Mouse (Mus musculus): ENCODE data around the gene Myo18b. TPM values are rescaled to one million over a fixed set of nuclear protein-coding genes. Genes with fewer than 3 reads are reported as not detected.

Gene Myo18b
- polyA plus RNA-seq, 1 experiment from 2014 or later, result 0.10 TPM

- Histone ChIP-seq H3K36me3 (replicated peaks) (no peaks in the 10 kb centered on the region), H3K4me1 (peaks cover 4% of the 10 kb centered on the region), H3K9me3 (no peaks in the 10 kb centered on the region), H3K27me3 (ENCODE audit: poor library complexity, severe bottlenecking) (no peaks in the 10 kb centered on the region), H3K27ac (no peak overlapping the region), H3K4me3 (no peak overlapping the region)
- 50% methylated on average over 2 of the region's 2 CpGs for WGBS
- no peak for DNase-seq (ENCODE audit: extremely low spot score, low spot score)
Observed at GRCm38 (mm10) chr5:112671961-112672360, 224.2 kb downstream of the Myo18b start.

GRCm38 (mm10) chr5:112667153-112667552 is 229.0 kb downstream of the Myo18b start:
- Histone ChIP-seq H3K4me3 (no peak overlapping the region), H3K27me3 (ENCODE audit: poor library complexity, severe bottlenecking) (no peaks in the 10 kb centered on the region), H3K9me3 (peaks cover 7% of the 10 kb centered on the region), H3K4me1 (peaks cover 26% of the 10 kb centered on the region), H3K36me3 (replicated peaks) (no peaks in the 10 kb centered on the region), H3K27ac (0 out of 2 replicates have a peak overlapping the region, but pooled peaks have one; percentile 20)
- no peak for DNase-seq (ENCODE audit: extremely low spot score, low spot score)
- WGBS, result 85% methylated on average over 8 of the region's 8 CpGs

GRCm38 (mm10) chr5:112665661-112666060 is 230.5 kb downstream of the Myo18b start:
- WGBS, result 60% methylated on average over 7 of the region's 7 CpGs
- H3K27ac ChIP-seq, result 0 out of 2 replicates have a peak overlapping the region, but pooled peaks have one; percentile 37
- peaks cover 37% of the 10 kb centered on the region for H3K4me1 ChIP-seq
- peaks cover 15% of the 10 kb centered on the region for H3K9me3 ChIP-seq
- DNase-seq (ENCODE audit: extremely low spot score, low spot score), result no peak
- H3K27me3 ChIP-seq (ENCODE audit: poor library complexity, severe bottlenecking), result no peaks in the 10 kb centered on the region
- H3K4me3 ChIP-seq, result no peak overlapping the region
- H3K36me3 ChIP-seq (replicated peaks), result no peaks in the 10 kb centered on the region

DNA sequence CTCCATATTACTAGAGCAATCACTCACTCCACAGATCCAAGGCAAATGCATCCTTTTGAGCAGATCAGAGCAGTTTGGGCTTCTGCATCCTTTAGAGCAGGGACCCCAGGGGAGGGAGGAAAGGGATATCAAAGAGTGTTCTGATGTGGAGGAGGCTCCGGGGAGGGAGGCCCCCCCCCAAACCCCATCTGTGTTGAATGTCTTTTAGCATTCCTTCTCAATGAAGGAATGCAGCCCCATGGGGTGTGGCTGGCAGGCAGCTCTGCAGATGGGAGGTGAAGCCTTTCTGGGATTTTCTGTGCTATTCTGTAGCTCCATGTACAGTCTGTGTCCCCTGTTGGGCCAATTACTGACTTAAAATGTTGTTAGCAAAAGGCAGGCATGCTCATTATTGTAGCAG is 232.5 kb downstream of the Myo18b start:
- no peak for DNase-seq (ENCODE audit: extremely low spot score, low spot score)
- Histone ChIP-seq H3K27me3 (ENCODE audit: poor library complexity, severe bottlenecking) (no peaks in the 10 kb centered on the region), H3K9me3 (peaks cover 15% of the 10 kb centered on the region), H3K4me1 (peaks cover 54% of the 10 kb centered on the region), H3K36me3 (replicated peaks) (no peaks in the 10 kb centered on the region), H3K27ac (peak overlapping the region; percentile 69), H3K4me3 (no peak overlapping the region)
- WGBS, result 4% methylated on average over 1 of the region's 1 CpGs

DNA sequence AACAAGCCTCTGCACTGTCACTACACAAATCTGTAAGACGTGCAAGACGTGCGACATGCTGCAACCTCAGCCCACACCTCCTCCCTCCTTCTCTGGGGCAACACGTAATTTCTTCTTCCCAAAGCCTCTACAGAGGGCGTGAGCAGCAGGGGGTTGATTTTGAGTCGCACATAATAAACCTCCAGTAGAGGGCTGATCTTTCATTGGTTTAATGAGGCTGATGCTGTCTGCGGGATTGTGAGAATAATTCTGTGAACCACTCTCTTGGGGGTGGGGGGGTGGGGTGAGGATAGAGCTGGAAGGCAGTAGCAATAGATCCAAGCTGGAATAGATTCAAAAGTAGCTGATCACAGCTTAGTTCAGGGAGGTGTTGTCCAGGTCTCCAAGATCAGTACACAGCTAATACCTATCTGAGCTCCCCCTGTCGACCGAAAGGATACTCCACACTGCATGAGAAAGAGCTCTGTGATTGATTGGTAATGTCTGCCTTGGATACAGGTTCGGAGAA is 235.2 kb downstream of the Myo18b start:
- peaks cover 71% of the 10 kb centered on the region for H3K4me1 ChIP-seq
- peak overlapping the region; percentile 24; the same call in 1 of the 2 replicates for H3K4me3 ChIP-seq
- peaks cover 15% of the 10 kb centered on the region for H3K9me3 ChIP-seq
- DNase-seq (ENCODE audit: extremely low spot score, low spot score), result peak; percentile 65
- peak overlapping the region; percentile 77 for H3K27ac ChIP-seq
- WGBS, result 34% methylated on average over 10 of the region's 10 CpGs
- H3K27me3 ChIP-seq (ENCODE audit: poor library complexity, severe bottlenecking), result peaks cover 16% of the 10 kb centered on the region
- no peaks in the 10 kb centered on the region for H3K36me3 ChIP-seq (replicated peaks)

DNA sequence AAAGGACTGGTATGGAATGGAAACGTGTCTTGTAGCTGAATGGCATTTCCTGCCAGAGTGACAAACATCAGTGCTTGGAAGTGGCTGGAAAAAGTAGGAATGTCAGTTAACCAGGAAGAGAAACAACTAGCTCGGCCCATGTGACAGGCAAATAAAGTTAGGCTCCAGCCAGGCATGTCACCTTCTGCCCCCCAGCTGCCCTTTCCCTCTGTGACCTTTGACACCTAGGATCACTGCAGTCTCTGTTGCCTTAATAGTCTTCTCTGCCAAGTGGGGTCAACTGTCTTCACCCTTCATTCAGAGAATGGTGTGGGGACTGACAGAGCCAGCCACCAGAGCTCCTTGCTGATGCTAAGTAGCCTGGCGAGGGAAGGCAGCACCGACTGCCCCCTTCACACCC is 236.9 kb downstream of the Myo18b start:
- 48% methylated on average over 4 of the region's 4 CpGs for WGBS
- peaks cover 15% of the 10 kb centered on the region for H3K9me3 ChIP-seq
- peaks cover 79% of the 10 kb centered on the region for H3K4me1 ChIP-seq
- no peak overlapping the region for H3K4me3 ChIP-seq
- H3K27ac ChIP-seq, result peak overlapping the region; percentile 77
- H3K27me3 ChIP-seq (ENCODE audit: poor library complexity, severe bottlenecking), result peaks cover 33% of the 10 kb centered on the region
- DNase-seq (ENCODE audit: extremely low spot score, low spot score), result no peak
- no peaks in the 10 kb centered on the region for H3K36me3 ChIP-seq (replicated peaks)

- Histone ChIP-seq H3K9me3 (peaks cover 7% of the 10 kb centered on the region; the same call in 1 of the 2 replicates), H3K27me3 (ENCODE audit: poor library complexity, severe bottlenecking) (peaks cover 34% of the 10 kb centered on the region), H3K36me3 (replicated peaks) (no peaks in the 10 kb centered on the region), H3K4me3 (peak overlapping the region; percentile 46), H3K4me1 (peaks cover 88% of the 10 kb centered on the region), H3K27ac (peak overlapping the region; percentile 88)
- DNase-seq (ENCODE audit: extremely low spot score, low spot score), result no peak
- WGBS, result 1% methylated on average over 6 of the region's 6 CpGs
Observed at GRCm38 (mm10) chr5:112656811-112657210, 239.4 kb downstream of the Myo18b start.

DNA sequence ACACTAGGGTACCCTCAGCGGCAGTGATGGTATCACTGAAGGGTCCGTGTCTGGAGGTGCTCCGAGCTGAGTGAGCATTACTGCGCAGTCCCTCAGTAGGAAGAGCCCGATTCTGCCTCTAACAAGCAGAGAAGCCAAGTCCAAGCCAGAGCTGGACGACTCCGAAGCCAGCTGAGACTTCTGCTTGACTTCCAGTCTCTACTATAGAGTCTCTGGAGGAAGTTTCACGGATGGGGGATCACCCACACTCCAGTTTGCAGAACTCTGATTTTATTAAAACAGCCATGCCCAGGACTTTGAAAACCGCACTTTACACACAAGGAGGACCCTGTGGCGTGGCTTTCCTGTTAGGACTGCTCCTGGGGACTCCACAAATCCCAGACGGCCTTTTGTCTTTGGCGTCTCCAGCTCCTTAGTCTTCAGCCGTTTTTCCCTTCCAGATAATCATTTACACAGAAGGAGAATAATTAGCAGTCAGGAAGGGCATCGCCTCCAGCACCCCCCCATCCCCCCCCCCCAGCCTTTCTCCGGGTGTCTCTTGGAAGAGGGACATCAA is 240.1 kb downstream of the Myo18b start:
- no peaks in the 10 kb centered on the region for H3K9me3 ChIP-seq
- peaks cover 34% of the 10 kb centered on the region for H3K27me3 ChIP-seq (ENCODE audit: poor library complexity, severe bottlenecking)
- DNase-seq (ENCODE audit: extremely low spot score, low spot score), result peak; percentile 52
- H3K4me3 ChIP-seq, result peak overlapping the region; percentile 46
- H3K27ac ChIP-seq, result peak overlapping the region; percentile 88
- H3K4me1 ChIP-seq, result peaks cover 81% of the 10 kb centered on the region
- WGBS, result under 1% methylated on average over 15 of the region's 15 CpGs
- no peaks in the 10 kb centered on the region for H3K36me3 ChIP-seq (replicated peaks)

- no peaks in the 10 kb centered on the region for H3K9me3 ChIP-seq
- no peaks in the 10 kb centered on the region for H3K36me3 ChIP-seq (replicated peaks)
- H3K27ac ChIP-seq, result peak overlapping the region; percentile 88
- H3K4me3 ChIP-seq, result peak overlapping the region; percentile 46
- 4% methylated on average over 14 of the region's 14 CpGs for WGBS
- H3K27me3 ChIP-seq (ENCODE audit: poor library complexity, severe bottlenecking), result peaks cover 34% of the 10 kb centered on the region
- peak; percentile 39 for DNase-seq (ENCODE audit: extremely low spot score, low spot score)
- peaks cover 76% of the 10 kb centered on the region for H3K4me1 ChIP-seq
Observed at GRCm38 (mm10) chr5:112655529-112655928, 240.6 kb downstream of the Myo18b start.

GRCm38 (mm10) chr5:112652036-112652435 is 244.1 kb downstream of the Myo18b start:
- Histone ChIP-seq H3K27me3 (ENCODE audit: poor library complexity, severe bottlenecking) (peaks cover 27% of the 10 kb centered on the region), H3K9me3 (peaks cover 9% of the 10 kb centered on the region; the same call in 1 of the 2 replicates), H3K4me3 (no peak overlapping the region), H3K4me1 (peaks cover 48% of the 10 kb centered on the region), H3K27ac (peak overlapping the region; percentile 48; the same call in 1 of the 2 replicates), H3K36me3 (replicated peaks) (no peaks in the 10 kb centered on the region)
- 86% methylated on average over 4 of the region's 4 CpGs for WGBS
- DNase-seq (ENCODE audit: extremely low spot score, low spot score), result no peak

- H3K4me1 ChIP-seq, result peaks cover 34% of the 10 kb centered on the region
- peaks cover 18% of the 10 kb centered on the region; the same call in 1 of the 2 replicates for H3K9me3 ChIP-seq
- no peaks in the 10 kb centered on the region for H3K36me3 ChIP-seq (replicated peaks)
- no peak overlapping the region for H3K4me3 ChIP-seq
- WGBS, result 89% methylated on average over 6 of the region's 6 CpGs
- peaks cover under 1% of the 10 kb centered on the region; the same call in 1 of the 2 replicates for H3K27me3 ChIP-seq (ENCODE audit: poor library complexity, severe bottlenecking)
- no peak for DNase-seq (ENCODE audit: extremely low spot score, low spot score)
- H3K27ac ChIP-seq, result no peak overlapping the region
Observed at GRCm38 (mm10) chr5:112649164-112649702, 246.9 kb downstream of the Myo18b start.

DNA sequence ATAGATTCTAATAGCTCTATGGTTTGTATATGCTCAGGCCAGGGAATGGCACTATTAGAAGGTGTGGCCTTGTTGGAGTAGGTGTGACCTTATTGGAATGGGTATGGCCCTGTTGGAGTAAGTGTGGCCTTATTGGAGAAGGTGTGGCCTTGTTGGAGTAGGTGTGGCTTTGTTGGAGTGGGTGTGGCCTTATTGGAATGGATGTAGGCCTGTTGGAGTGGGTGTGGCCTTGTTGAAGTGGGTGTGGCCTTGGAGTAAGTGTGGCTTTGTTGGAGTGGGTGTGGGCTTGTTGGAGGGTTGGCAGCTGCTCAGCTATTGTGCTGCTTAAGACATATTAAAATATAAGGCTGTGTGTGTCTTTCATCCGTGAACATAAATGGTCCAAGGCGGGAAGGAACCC is 249.3 kb downstream of the Myo18b start:
- Histone ChIP-seq H3K36me3 (replicated peaks) (no peaks in the 10 kb centered on the region), H3K27me3 (ENCODE audit: poor library complexity, severe bottlenecking) (peaks cover 8% of the 10 kb centered on the region), H3K4me3 (no peak overlapping the region), H3K9me3 (peaks cover 18% of the 10 kb centered on the region; the same call in 1 of the 2 replicates), H3K27ac (no peak overlapping the region), H3K4me1 (peaks cover 25% of the 10 kb centered on the region)
- DNase-seq (ENCODE audit: extremely low spot score, low spot score), result no peak
- WGBS, result 91% methylated on average over 2 of the region's 2 CpGs

GRCm38 (mm10) chr5:112645535-112645934 is 250.6 kb downstream of the Myo18b start:
- peaks cover 22% of the 10 kb centered on the region for H3K27me3 ChIP-seq (ENCODE audit: poor library complexity, severe bottlenecking)

More at GRCm38 (mm10) chr5:112645535-112645934, 250.6 kb downstream of the Myo18b start:
- WGBS, result 94% methylated on average over 2 of the region's 2 CpGs
- Histone ChIP-seq H3K4me3 (no peak overlapping the region), H3K9me3 (peaks cover 21% of the 10 kb centered on the region), H3K4me1 (peaks cover 35% of the 10 kb centered on the region), H3K36me3 (replicated peaks) (no peaks in the 10 kb centered on the region), H3K27ac (no peak overlapping the region)
- DNase-seq (ENCODE audit: extremely low spot score, low spot score), result no peak
